Mouse (Mus musculus): Measurements from ENCODE around the gene Urb2.
"Not testable (repeated sequence)": the region's sequence is repeated elsewhere in the genome, so short reads cannot be mapped to it uniquely, and the experiment has no call there.

Gene Urb2

GRCm38 (mm10) chr8:124019782-124020181 is 1.5 kb upstream of the Urb2 start:
- DNase-seq: peak; percentile 27

- DNase-seq: peak; percentile 53
These were observed 670 bp upstream of the Urb2 start for GRCm38 (mm10) chr8:124020439-124021236.

- DNase-seq: not testable (repeated sequence)
These were observed 5.0 kb downstream of the Urb2 start for GRCm38 (mm10) chr8:124026265-124026664.

GRCm38 (mm10) chr8:124027831-124028230 is 6.5 kb downstream of the Urb2 start:
- no peak for DNase-seq

DNA sequence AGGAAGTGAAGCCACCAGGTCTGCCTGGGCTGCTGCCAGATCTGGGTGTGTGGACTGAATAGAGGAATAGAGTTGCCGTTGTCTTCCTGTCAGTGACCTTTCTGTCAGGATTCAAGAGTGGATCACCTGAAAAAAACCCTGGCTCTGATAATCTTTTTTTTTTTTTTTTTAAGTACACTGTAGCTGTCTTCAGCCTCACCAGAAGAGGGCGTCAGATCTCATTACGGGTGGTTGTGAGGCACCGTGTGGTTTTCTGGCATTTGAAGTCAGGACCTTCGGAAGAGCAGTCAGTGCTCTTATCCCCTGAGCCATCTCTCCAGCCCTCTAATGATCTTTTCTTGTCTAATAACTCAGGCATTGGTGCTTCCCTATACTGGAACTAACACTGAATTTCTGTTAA is 12.1 kb downstream of the Urb2 start:
- no peak for DNase-seq

GRCm38 (mm10) chr8:124038121-124038520 is 16.8 kb downstream of the Urb2 start:
- no peak for DNase-seq

DNA sequence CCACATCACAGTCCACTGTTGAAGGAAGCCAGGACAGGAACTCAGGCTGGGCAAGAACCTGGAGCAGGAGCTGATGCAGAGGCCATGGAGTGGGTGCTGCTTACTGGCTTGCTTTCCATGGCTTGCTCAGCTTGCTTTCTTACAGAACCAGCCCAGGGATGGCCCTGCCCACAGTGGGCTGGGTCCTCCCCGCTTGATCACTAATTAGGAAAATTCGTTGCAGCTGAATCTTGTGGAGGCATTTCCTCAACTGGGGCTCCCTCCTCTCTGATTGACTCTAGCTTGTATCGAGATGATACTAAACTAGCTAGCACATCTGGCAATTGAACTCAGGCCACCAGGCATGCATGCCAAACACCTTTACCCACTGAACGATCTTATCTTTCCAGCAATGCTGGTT is 18.0 kb downstream of the Urb2 start:
- no peak for DNase-seq

DNA sequence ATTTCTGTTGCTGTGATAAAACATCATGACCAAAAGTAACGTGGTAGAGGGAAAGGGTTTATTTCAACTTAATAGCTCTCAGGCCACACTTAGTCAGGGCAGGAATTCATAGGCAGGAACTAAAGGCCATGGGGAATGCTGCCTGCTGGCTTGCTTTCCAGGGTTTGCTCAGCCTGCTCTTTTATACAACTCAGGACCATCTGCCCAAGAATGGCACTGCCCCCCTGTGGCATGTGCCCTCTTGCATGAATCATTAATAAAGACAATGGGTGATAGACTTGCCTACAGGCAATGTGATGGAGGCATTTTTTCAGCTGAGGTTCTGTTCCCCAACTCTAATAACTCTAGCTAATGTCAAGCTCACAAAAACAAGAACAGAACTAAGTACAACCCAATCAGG is 20.9 kb downstream of the Urb2 start:
- no peak for DNase-seq

GRCm38 (mm10) chr8:124044421-124044820 is 23.1 kb downstream of the Urb2 start:
- no peak for DNase-seq

DNA sequence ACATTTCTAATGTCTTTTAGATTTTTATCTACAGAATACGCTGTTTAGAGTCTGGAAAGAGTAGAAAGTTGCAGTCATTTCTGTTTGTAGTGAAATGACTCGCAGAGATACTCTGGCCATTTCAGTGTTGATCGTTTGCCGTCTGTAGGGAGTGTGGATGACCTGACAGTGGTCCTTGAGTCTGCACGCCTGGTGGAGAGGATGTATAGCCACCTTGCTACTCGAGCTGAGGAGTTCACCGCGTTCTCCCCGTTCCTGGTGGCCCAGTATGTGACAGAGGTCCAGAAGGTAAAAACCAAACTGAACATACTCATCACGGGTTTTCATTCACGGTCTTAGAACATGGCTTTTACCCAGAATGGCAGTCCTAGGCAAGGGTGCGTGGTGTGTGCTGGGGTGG is 23.6 kb downstream of the Urb2 start:
- no peak for DNase-seq

- DNase-seq: no peak
These were observed 24.5 kb downstream of the Urb2 start for GRCm38 (mm10) chr8:124045856-124046255.

GRCm38 (mm10) chr8:124052110-124052509 is 30.8 kb downstream of the Urb2 start:
- peak; percentile 76 for DNase-seq

DNA sequence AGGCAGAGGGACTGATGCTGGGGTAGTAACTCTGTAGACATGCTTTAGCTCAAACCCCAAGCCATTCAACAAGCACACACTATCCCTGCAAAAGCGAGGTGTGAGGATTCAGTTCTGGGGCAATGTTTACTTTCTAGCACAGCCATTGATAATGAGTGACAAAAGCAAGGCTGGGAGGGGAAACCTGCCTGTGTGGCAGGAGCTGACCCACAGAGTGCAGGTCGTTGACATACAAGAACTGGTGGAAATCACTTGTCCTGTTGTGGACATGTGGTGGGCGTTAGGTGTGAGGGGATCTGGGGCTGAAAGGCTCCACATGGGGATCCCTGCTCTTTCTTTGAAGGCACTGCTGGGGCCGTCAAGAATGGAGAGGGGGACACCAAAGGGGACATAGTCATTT is 31.3 kb downstream of the Urb2 start:
- DNase-seq: no peak

DNA sequence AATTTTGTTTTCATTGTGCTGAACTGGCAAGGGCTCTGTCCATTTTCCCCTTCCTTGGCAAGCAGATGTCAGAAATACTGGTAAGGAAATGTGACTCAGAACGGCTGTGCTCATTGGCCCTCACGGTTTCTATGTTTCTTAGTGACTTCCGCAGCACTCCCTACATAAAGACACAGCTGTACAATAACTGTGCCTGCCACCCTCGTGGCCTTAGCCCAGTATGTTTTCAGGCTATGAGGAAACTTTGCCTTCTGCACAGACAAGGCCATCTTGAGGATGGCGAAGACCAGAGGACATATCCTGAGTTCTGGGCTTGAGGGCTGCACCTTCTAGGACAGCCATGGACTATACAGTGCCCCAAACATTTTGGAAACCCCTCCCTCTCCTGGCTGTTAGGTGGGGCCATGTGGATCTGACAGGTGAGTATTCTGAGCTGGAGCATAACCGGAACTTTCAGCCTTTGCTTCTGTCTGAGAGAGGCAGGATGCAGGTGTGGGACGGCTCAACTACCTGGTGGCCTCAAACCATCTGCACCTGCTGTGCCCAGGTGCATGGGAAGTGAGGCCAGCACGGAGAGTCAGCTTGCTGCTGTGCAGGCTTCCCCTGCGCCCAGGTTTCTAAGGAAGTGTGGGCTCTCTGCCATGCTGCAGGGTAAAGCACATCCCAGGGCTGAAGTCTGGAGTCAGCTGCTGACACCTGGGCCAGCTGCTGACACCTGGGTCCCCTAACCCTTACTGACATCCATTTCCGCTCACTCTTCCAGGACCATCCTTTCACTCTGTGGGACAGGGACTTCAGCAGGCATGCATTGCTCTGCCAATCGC is 35.7 kb downstream of the Urb2 start:
- DNase-seq: peak; percentile 10

DNA sequence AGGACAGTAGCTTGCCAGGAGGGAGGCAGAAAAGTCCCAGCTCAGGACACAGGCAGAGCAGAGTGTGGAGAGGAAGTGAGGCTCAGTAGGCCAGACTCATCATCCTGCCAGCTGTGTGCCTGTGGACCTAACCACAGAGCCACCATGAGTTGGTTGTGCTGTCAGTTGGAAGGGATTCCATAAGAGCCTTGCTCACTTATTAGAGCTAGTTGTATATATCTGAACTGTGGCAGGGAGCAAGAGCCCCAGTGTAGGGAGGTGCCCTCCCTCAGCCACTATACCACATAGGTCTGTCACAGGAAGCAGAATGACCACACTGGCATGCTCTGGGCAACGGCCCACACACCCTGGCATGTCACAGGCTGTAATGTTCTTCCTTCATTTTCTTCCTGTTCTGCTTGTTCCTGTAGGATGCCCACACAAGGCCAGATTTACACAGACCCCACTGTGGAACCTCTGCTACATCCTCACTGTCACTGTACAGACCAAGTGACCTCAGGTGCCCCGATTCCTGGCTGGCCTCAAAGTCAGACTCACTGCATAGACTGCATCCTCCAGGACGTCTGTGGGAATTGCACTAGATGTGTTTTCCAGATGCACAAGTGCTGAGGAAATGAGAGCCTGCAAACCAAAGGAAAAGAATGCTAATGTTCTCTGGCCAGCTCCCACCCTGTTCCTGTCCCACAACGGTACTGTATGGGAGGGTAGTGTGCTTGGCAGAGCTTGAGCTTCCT is 45.2 kb downstream of the Urb2 start:
- DNase-seq: peak; percentile 7

GRCm38 (mm10) chr8:124067059-124067750 is 45.9 kb downstream of the Urb2 start:
- DNase-seq: no peak

DNA sequence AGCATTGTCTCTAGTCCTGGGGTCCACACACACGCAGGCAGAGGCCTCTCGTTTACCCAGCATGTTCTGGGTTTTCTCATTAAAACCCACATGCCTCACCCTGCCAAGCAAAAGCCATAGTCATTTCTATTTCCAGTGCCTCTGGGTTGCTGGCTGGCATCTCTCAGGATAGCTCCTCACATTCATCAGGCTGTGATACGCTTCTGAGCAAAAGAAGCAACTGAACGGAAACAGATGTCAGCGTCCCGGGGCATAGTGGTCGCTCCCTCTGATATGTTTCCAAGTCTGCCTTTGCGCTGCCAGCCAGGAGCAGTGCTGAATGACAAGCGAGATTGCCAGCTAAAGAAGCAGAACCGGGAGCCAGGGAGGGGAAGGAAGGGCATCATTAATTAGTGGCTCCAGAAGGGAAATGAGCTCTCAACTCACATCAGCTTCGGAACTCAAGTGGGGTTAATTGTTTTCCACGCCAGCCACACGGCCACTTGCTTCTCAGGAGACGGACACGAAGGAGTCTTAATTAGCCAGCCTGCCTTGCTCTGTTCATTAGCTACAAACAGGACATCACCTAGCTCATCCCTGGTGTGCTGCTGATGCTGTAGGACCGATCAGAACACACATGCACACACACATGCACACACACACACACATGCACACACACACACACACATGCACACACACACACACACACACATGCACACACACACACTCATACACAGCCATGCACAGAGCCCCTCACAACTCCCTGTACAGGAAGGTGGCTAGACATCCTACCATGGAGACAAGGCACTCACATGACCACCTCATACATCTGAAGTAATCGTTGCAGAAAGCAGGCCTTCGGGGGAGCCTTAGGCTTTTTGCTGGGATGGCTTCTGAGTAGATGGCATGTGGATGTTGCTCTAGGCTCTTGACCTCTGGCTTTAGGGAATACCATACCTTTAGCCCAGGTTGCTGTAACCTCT is 49.3 kb downstream of the Urb2 start:
- peak; percentile 5 for DNase-seq

- DNase-seq: no peak
These were observed 54.7 kb downstream of the Urb2 start for GRCm38 (mm10) chr8:124075977-124076376.

GRCm38 (mm10) chr8:124076416-124076815 is 55.1 kb downstream of the Urb2 start:
- DNase-seq: no peak

GRCm38 (mm10) chr8:124077377-124077776 is 56.1 kb downstream of the Urb2 start:
- no peak for DNase-seq

DNA sequence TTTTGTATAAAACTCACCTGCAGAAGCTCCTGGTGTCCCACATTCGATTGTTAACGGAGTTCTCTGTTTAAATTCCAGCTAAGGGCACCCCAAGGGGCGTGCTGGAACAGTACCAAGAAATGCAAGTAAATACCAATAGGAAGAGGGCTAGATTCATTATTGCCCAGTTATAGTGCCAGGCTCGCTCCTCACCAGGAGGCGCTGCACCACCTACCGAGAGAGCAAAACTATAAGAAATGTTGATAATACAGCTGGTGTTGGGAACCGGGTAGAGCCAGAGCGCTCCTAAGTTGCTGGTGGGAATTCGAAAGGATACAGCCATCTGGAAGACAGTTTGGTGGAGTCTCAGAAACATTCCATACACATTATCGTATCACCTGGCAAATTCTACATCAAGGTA is 56.7 kb downstream of the Urb2 start:
- DNase-seq: peak; percentile 6

GRCm38 (mm10) chr8:124078969-124079368 is 57.7 kb downstream of the Urb2 start:
- DNase-seq: no peak

Measured in kidney, adult 9 months (tissue).